Mouse (Mus musculus): ENCODE data around the gene Gm28042. TPM values are rescaled to one million over a fixed set of nuclear protein-coding genes. Genes with fewer than 3 reads are reported as not detected.

The Gm28042 gene
- polyA plus RNA-seq, 1 experiment from 2014 or later, result 3.7 TPM

- 83% methylated on average over 13 of the region's 13 CpGs for WGBS
- Histone ChIP-seq H3K4me1 (0 out of 2 replicates have a peak, but pooled peaks cover 2% of the 10 kb centered on the region), H3K27ac (replicated peaks) (no peak overlapping the region), H3K36me3 (peaks cover 44% of the 10 kb centered on the region), H3K27me3 (no peaks in the 10 kb centered on the region), H3K9me3 (replicated peaks) (no peaks in the 10 kb centered on the region), H3K4me2 (replicated peaks) (no peak overlapping the region), H3K9ac (no peak overlapping the region), H3K4me3 (replicated peaks) (no peak overlapping the region)
- no peak for ATAC-seq (ENCODE audit: insufficient number of reproducible peaks, low FRiP score, low TSS enrichment, low read depth)
These were observed 14.4 kb upstream of the Gm28042 start for GRCm38 (mm10) chr2:120012924-120013323.

- Histone ChIP-seq H3K27me3 (no peaks in the 10 kb centered on the region), H3K27ac (replicated peaks) (no peak overlapping the region), H3K4me1 (no peaks in the 10 kb centered on the region), H3K9me3 (replicated peaks) (no peaks in the 10 kb centered on the region), H3K36me3 (peaks cover 54% of the 10 kb centered on the region), H3K4me3 (replicated peaks) (no peak overlapping the region), H3K9ac (no peak overlapping the region), H3K4me2 (replicated peaks) (no peak overlapping the region)
- no peak for ATAC-seq (ENCODE audit: insufficient number of reproducible peaks, low FRiP score, low TSS enrichment, low read depth)
- WGBS, result 87% methylated on average over 2 of the region's 2 CpGs
These were observed 13.3 kb upstream of the Gm28042 start for GRCm38 (mm10) chr2:120013831-120014486.

GRCm38 (mm10) chr2:120015882-120016281 is 11.4 kb upstream of the Gm28042 start:
- Histone ChIP-seq H3K9ac (no peak overlapping the region), H3K4me1 (no peaks in the 10 kb centered on the region), H3K9me3 (replicated peaks) (no peaks in the 10 kb centered on the region), H3K27ac (replicated peaks) (no peak overlapping the region), H3K27me3 (no peaks in the 10 kb centered on the region), H3K36me3 (peaks cover 74% of the 10 kb centered on the region), H3K4me3 (replicated peaks) (no peak overlapping the region), H3K4me2 (replicated peaks) (no peak overlapping the region)
- 87% methylated on average over 4 of the region's 4 CpGs for WGBS
- ATAC-seq (ENCODE audit: insufficient number of reproducible peaks, low FRiP score, low TSS enrichment, low read depth), result no peak

- Histone ChIP-seq H3K27ac (replicated peaks) (no peak overlapping the region), H3K9me3 (replicated peaks) (no peaks in the 10 kb centered on the region), H3K4me3 (replicated peaks) (no peak overlapping the region), H3K36me3 (peaks cover 88% of the 10 kb centered on the region), H3K4me2 (replicated peaks) (no peak overlapping the region), H3K27me3 (no peaks in the 10 kb centered on the region), H3K4me1 (no peaks in the 10 kb centered on the region), H3K9ac (no peak overlapping the region)
- 90% methylated on average over 12 of the region's 12 CpGs for WGBS
- no peak for ATAC-seq (ENCODE audit: insufficient number of reproducible peaks, low FRiP score, low TSS enrichment, low read depth)
These were observed 9.7 kb upstream of the Gm28042 start for GRCm38 (mm10) chr2:120017599-120017998.

- Histone ChIP-seq H3K4me1 (peaks cover 14% of the 10 kb centered on the region), H3K27me3 (no peaks in the 10 kb centered on the region), H3K9ac (no peak overlapping the region), H3K9me3 (replicated peaks) (no peaks in the 10 kb centered on the region), H3K4me2 (replicated peaks) (no peak overlapping the region), H3K27ac (replicated peaks) (no peak overlapping the region), H3K4me3 (replicated peaks) (no peak overlapping the region), H3K36me3 (peaks cover 64% of the 10 kb centered on the region)
- no peak for ATAC-seq (ENCODE audit: insufficient number of reproducible peaks, low FRiP score, low TSS enrichment, low read depth)
- 86% methylated on average over 5 of the region's 5 CpGs for WGBS
These were observed 3.0 kb upstream of the Gm28042 start for GRCm38 (mm10) chr2:120024337-120024736.

GRCm38 (mm10) chr2:120027950-120028331 is 648 bp downstream of the Gm28042 start:
- H3K9ac ChIP-seq, result peak overlapping the region; percentile 88
- 43% methylated on average over 3 of the region's 3 CpGs for WGBS

GRCm38 (mm10) chr2:120030380-120030779 is 3.1 kb downstream of the Gm28042 start:
- H3K9me3 ChIP-seq (replicated peaks), result no peaks in the 10 kb centered on the region
- H3K9ac ChIP-seq, result no peak overlapping the region
- H3K36me3 ChIP-seq, result peaks cover 43% of the 10 kb centered on the region
- no peak overlapping the region for H3K27ac ChIP-seq (replicated peaks)
- peaks cover 14% of the 10 kb centered on the region for H3K4me1 ChIP-seq
- no peaks in the 10 kb centered on the region for H3K27me3 ChIP-seq
- H3K4me2 ChIP-seq (replicated peaks), result no peak overlapping the region
- WGBS, result 89% methylated on average over 8 of the region's 8 CpGs
- no peak overlapping the region for H3K4me3 ChIP-seq (replicated peaks)
- no peak for ATAC-seq (ENCODE audit: insufficient number of reproducible peaks, low FRiP score, low TSS enrichment, low read depth)

More at GRCm38 (mm10) chr2:120027950-120028331, 648 bp downstream of the Gm28042 start:
- no peaks in the 10 kb centered on the region for H3K27me3 ChIP-seq
- peaks cover 50% of the 10 kb centered on the region for H3K36me3 ChIP-seq
- no peaks in the 10 kb centered on the region for H3K9me3 ChIP-seq (replicated peaks)
- ATAC-seq (ENCODE audit: insufficient number of reproducible peaks, low FRiP score, low TSS enrichment, low read depth), result no peak
- H3K27ac ChIP-seq (replicated peaks), result peak overlapping the region; percentile 94
- peak overlapping the region; percentile 70 for H3K4me2 ChIP-seq (replicated peaks)
- H3K4me3 ChIP-seq (replicated peaks), result peak overlapping the region; percentile 77
- peaks cover 14% of the 10 kb centered on the region for H3K4me1 ChIP-seq

- Histone ChIP-seq H3K9me3 (replicated peaks) (no peaks in the 10 kb centered on the region), H3K4me1 (peaks cover 6% of the 10 kb centered on the region), H3K27me3 (no peaks in the 10 kb centered on the region), H3K4me2 (replicated peaks) (no peak within 1 kb of the TSS), H3K9ac (no peak within 1 kb of the TSS), H3K27ac (replicated peaks) (no peak within 1 kb of the TSS), H3K4me3 (replicated peaks) (no peak within 1 kb of the TSS), H3K36me3 (peaks cover 60% of the 10 kb centered on the region)
- 84% methylated on average over 12 of the region's 12 CpGs for WGBS
- no peak for ATAC-seq (ENCODE audit: insufficient number of reproducible peaks, low FRiP score, low TSS enrichment, low read depth)
These were observed 5.6 kb downstream of the Gm28042 start, which contains the start of gene Pla2g4b for GRCm38 (mm10) chr2:120032726-120033467. Gene Pla2g4b, plus strand, starts transcription at chr2:120033417.

GRCm38 (mm10) chr2:120033726-120034125 is 6.4 kb downstream of the Gm28042 start:
- Histone ChIP-seq H3K4me3 (replicated peaks) (no peak overlapping the region), H3K36me3 (peaks cover 65% of the 10 kb centered on the region), H3K27me3 (no peaks in the 10 kb centered on the region), H3K27ac (replicated peaks) (no peak overlapping the region), H3K9ac (no peak overlapping the region), H3K4me1 (no peaks in the 10 kb centered on the region), H3K9me3 (replicated peaks) (no peaks in the 10 kb centered on the region), H3K4me2 (replicated peaks) (no peak overlapping the region)
- no peak for ATAC-seq (ENCODE audit: insufficient number of reproducible peaks, low FRiP score, low TSS enrichment, low read depth)
- 74% methylated on average over 5 of the region's 5 CpGs for WGBS

GRCm38 (mm10) chr2:120037744-120038143 is 10.5 kb downstream of the Gm28042 start:
- H3K4me1 ChIP-seq, result no peaks in the 10 kb centered on the region
- H3K27ac ChIP-seq (replicated peaks), result no peak overlapping the region
- no peak overlapping the region for H3K9ac ChIP-seq
- no peak overlapping the region for H3K4me3 ChIP-seq (replicated peaks)
- H3K4me2 ChIP-seq (replicated peaks), result no peak overlapping the region
- H3K27me3 ChIP-seq, result no peaks in the 10 kb centered on the region
- no peak for ATAC-seq (ENCODE audit: insufficient number of reproducible peaks, low FRiP score, low TSS enrichment, low read depth)
- peaks cover 78% of the 10 kb centered on the region for H3K36me3 ChIP-seq
- WGBS, result 87% methylated on average over 9 of the region's 9 CpGs
- no peaks in the 10 kb centered on the region for H3K9me3 ChIP-seq (replicated peaks)

GRCm38 (mm10) chr2:120040991-120041390 is 13.7 kb downstream of the Gm28042 start:
- no peaks in the 10 kb centered on the region for H3K9me3 ChIP-seq (replicated peaks)
- H3K27ac ChIP-seq (replicated peaks), result no peak overlapping the region
- H3K4me1 ChIP-seq, result peaks cover 15% of the 10 kb centered on the region
- no peaks in the 10 kb centered on the region for H3K27me3 ChIP-seq
- peaks cover 55% of the 10 kb centered on the region for H3K36me3 ChIP-seq
- ATAC-seq (ENCODE audit: insufficient number of reproducible peaks, low FRiP score, low TSS enrichment, low read depth), result no peak
- H3K4me2 ChIP-seq (replicated peaks), result no peak overlapping the region
- 93% methylated on average over 5 of the region's 5 CpGs for WGBS
- H3K4me3 ChIP-seq (replicated peaks), result no peak overlapping the region
- H3K9ac ChIP-seq, result no peak overlapping the region

Measured in embryonic facial prominence, embryonic 15.5 days (tissue).